Mouse (Mus musculus) MEL (cell line): ENCODE results near the gene Wsb2. TPM values are rescaled to one million over a fixed set of nuclear protein-coding genes. Genes with fewer than 3 reads are reported as not detected.
A peak's percentile ranks its signal among the peaks of the same experiment; 100 is the strongest.

Experiments used
- DNase-seq: peaks from one replicate; pipeline ENCODE4 v3.0.0; 2011; ENCODE audit warnings: low read depth, low spot score
- H3K27ac ChIP-seq: 2 replicates; pipeline ENCODE4 v1.5.1; 2012; ENCODE audit warnings: low read depth, mild to moderate bottlenecking, control low read depth, low read length, moderate library complexity; ENCODE audit not compliant: control insufficient read depth
- H3K27me3 ChIP-seq, 2 experiments: fragments of 150-350 bp in 1 of 2; sonication (generic) in 1 of 2; 2 replicates each; pipeline ENCODE4 v1.6.1; 2012; ENCODE audit warnings: low read length in 2 of 2, mild to moderate bottlenecking in 2 of 2, improper control_type of control experiment in 1 of 2, moderate library complexity in 1 of 2; ENCODE audit not compliant: insufficient read depth in 2 of 2, control insufficient read depth in 1 of 2
- H3K36me3 ChIP-seq, 2 experiments: 2 replicates each; pipeline ENCODE4 v1.6.1; 2012 to 2014; ENCODE audit warnings: low read length in 2 of 2, improper control_type of control experiment in 1 of 2, inconsistent platforms in 1 of 2, mild to moderate bottlenecking in 1 of 2; ENCODE audit not compliant: insufficient read depth in 2 of 2, control insufficient read depth in 1 of 2
- H3K4me1 ChIP-seq, 2 experiments: fragments of 150-350 bp in 1 of 2; sonication (generic) in 1 of 2; 2 replicates each; pipeline ENCODE4 v1.6.1; 2012; ENCODE audit warnings: low read length in 2 of 2, improper control_type of control experiment in 1 of 2, mild to moderate bottlenecking in 1 of 2; ENCODE audit not compliant: insufficient read depth in 2 of 2, control insufficient read depth in 1 of 2
- H3K4me3 ChIP-seq, 2 experiments: fragments of 150-350 bp in 1 of 2; sonication (generic) in 1 of 2; 2 replicates each; pipeline ENCODE4 v1.5.1; 2012; ENCODE audit warnings: low read depth in 2 of 2, low read length in 2 of 2, mild to moderate bottlenecking in 2 of 2, moderate library complexity in 2 of 2, control low read depth in 1 of 2, improper control_type of control experiment in 1 of 2; ENCODE audit not compliant: control insufficient read depth in 1 of 2, insufficient read depth in 1 of 2
- H3K79me2 ChIP-seq: 2 replicates; pipeline ENCODE4 v1.6.1; 2012; ENCODE audit warnings: mild to moderate bottlenecking, low read length, moderate library complexity; ENCODE audit not compliant: control insufficient read depth, poor library complexity, insufficient read depth
- H3K9ac ChIP-seq: 2 replicates; pipeline ENCODE4 v1.6.1; 2012; ENCODE audit warnings: low read depth, mild to moderate bottlenecking, control low read depth, low read length, moderate library complexity; ENCODE audit not compliant: control insufficient read depth, poor library complexity, severe bottlenecking
- H3K9me3 ChIP-seq: fragments of 150-350 bp; sonication (generic); replicated peaks from 2 replicates; pipeline ENCODE4 v1.6.1; 2012; ENCODE audit warnings: mild to moderate bottlenecking, low read length, improper control_type of control experiment, moderate library complexity; ENCODE audit not compliant: insufficient read depth
- BHLHE40 ChIP-seq: IDR thresholded peaks from 2 replicates; pipeline ENCODE4 v1.6.1; 2012; ENCODE audit warnings: low read depth, mild to moderate bottlenecking, inconsistent platforms, low read length, improper control_type of control experiment, borderline replicate concordance
- CHD2 ChIP-seq: IDR thresholded peaks from 2 replicates; pipeline ENCODE4 v1.6.1; 2011; ENCODE audit warnings: low read length, improper control_type of control experiment
- CTCF ChIP-seq, 3 experiments: IDR thresholded peaks in 2 of 3; conservative IDR thresholded peaks in 1 of 3; 2 replicates each; pipeline ENCODE4 v1.5.1; 2011 to 2012; ENCODE audit warnings: low read length in 3 of 3, low read depth in 2 of 3, mild to moderate bottlenecking in 2 of 3, improper control_type of control experiment in 1 of 3, inconsistent platforms in 1 of 3, mixed read lengths in 1 of 3, moderate library complexity in 1 of 3; ENCODE audit not compliant: control insufficient read depth in 1 of 3, insufficient read depth in 1 of 3, poor library complexity in 1 of 3, severe bottlenecking in 1 of 3
- ETS1 ChIP-seq: IDR thresholded peaks from 2 replicates; pipeline ENCODE4 v1.6.1; 2012; ENCODE audit warnings: low read depth, mild to moderate bottlenecking, inconsistent platforms, low read length, improper control_type of control experiment, moderate library complexity
- GATA1 ChIP-seq: IDR thresholded peaks from 2 replicates; pipeline ENCODE4 v1.6.1; 2011; ENCODE audit warnings: low read depth, low read length, improper control_type of control experiment
- MAZ ChIP-seq: IDR thresholded peaks from 2 replicates; pipeline ENCODE4 v1.6.1; 2012; ENCODE audit warnings: low read depth, mild to moderate bottlenecking, inconsistent platforms, low read length, improper control_type of control experiment
- MEF2A ChIP-seq: IDR thresholded peaks from 2 replicates; pipeline ENCODE4 v1.6.1; 2014; ENCODE audit warnings: low read depth, mild to moderate bottlenecking, inconsistent platforms, low read length, improper control_type of control experiment; ENCODE audit not compliant: poor library complexity, insufficient replicate concordance, severe bottlenecking; ENCODE audit errors: extremely low read depth
- MXI1 ChIP-seq: IDR thresholded peaks from 2 replicates; pipeline ENCODE4 v1.6.1; 2011; ENCODE audit warnings: mild to moderate bottlenecking, low read depth, low read length, improper control_type of control experiment
- MYB ChIP-seq: IDR thresholded peaks from 2 replicates; pipeline ENCODE4 v1.6.1; 2011; ENCODE audit warnings: mild to moderate bottlenecking, low read depth, low read length, improper control_type of control experiment
- MYC ChIP-seq: IDR thresholded peaks from 2 replicates; pipeline ENCODE4 v1.6.1; 2011; ENCODE audit warnings: low read depth, mild to moderate bottlenecking, low read length, improper control_type of control experiment, moderate library complexity
- NELFE ChIP-seq: IDR thresholded peaks from 2 replicates; pipeline ENCODE4 v1.6.1; 2011; ENCODE audit warnings: low read depth, low read length, improper control_type of control experiment
- POLR2A ChIP-seq, 2 experiments: IDR thresholded peaks; 2 replicates each; pipeline ENCODE4 v1.6.1; 2011 to 2012; ENCODE audit warnings: low read length in 2 of 2, mild to moderate bottlenecking in 2 of 2, control low read depth in 1 of 2, improper control_type of control experiment in 1 of 2, low read depth in 1 of 2, moderate library complexity in 1 of 2; ENCODE audit not compliant: control insufficient read depth in 1 of 2, insufficient read depth in 1 of 2, poor library complexity in 1 of 2
- POLR2AphosphoS2 ChIP-seq: IDR thresholded peaks from 2 replicates; pipeline ENCODE4 v1.6.1; 2011; ENCODE audit warnings: low read length, improper control_type of control experiment
- POLR2AphosphoS5 ChIP-seq: IDR thresholded peaks from 2 replicates; pipeline ENCODE4 v1.6.1; 2012; ENCODE audit warnings: low read depth, borderline replicate concordance, mild to moderate bottlenecking, inconsistent platforms, low read length, moderate library complexity, mixed read lengths
- RCOR1 ChIP-seq: IDR thresholded peaks from 2 replicates; pipeline ENCODE4 v1.6.1; 2012; ENCODE audit warnings: low read depth, mild to moderate bottlenecking, inconsistent platforms, low read length, improper control_type of control experiment
- SIN3A ChIP-seq: IDR thresholded peaks from 2 replicates; pipeline ENCODE4 v1.6.1; 2012; ENCODE audit warnings: low read length, improper control_type of control experiment, inconsistent platforms
- SMC3 ChIP-seq: IDR thresholded peaks from 2 replicates; pipeline ENCODE4 v1.6.1; 2011; ENCODE audit warnings: low read depth, low read length, improper control_type of control experiment
- TAL1 ChIP-seq: IDR thresholded peaks from 2 replicates; pipeline ENCODE4 v1.6.1; 2012; ENCODE audit warnings: mild to moderate bottlenecking, inconsistent platforms, low read length, moderate library complexity, mixed read lengths
- TCF12 ChIP-seq: IDR thresholded peaks from 2 replicates; pipeline ENCODE4 v1.6.1; 2014; ENCODE audit warnings: low read depth, mild to moderate bottlenecking, inconsistent platforms, low read length, improper control_type of control experiment, moderate library complexity
- USF1 ChIP-seq: IDR thresholded peaks from 2 replicates; pipeline ENCODE4 v1.6.1; 2014; ENCODE audit warnings: low read depth, mild to moderate bottlenecking, inconsistent platforms, low read length, improper control_type of control experiment, moderate library complexity
- ZC3H11A ChIP-seq: IDR thresholded peaks from 2 replicates; pipeline ENCODE4 v1.6.1; 2012; ENCODE audit warnings: low read depth, mild to moderate bottlenecking, inconsistent platforms, low read length, improper control_type of control experiment
- ZKSCAN1 ChIP-seq: IDR thresholded peaks from 2 replicates; pipeline ENCODE4 v1.6.1; 2012; ENCODE audit warnings: low read depth, mild to moderate bottlenecking, inconsistent platforms, low read length, improper control_type of control experiment, moderate library complexity
- ZMIZ1 ChIP-seq: IDR thresholded peaks from 2 replicates; pipeline ENCODE4 v1.6.1; 2012; ENCODE audit warnings: low read depth, mild to moderate bottlenecking, inconsistent platforms, low read length, improper control_type of control experiment, moderate library complexity
- ZNF384 ChIP-seq: IDR thresholded peaks from 2 replicates; pipeline ENCODE4 v1.6.1; 2012; ENCODE audit warnings: low read depth, mild to moderate bottlenecking, inconsistent platforms, low read length, improper control_type of control experiment
- polyA plus RNA-seq, 2 experiments: library from polyadenylated mRNA; stranded (reverse) in 1 of 2; unstranded in 1 of 2; fragments of >175 nt in 1 of 2; fragments of >200 nt in 1 of 2; gene quantifications; 2 replicates each; pipeline versions ENCODE4 v1.2.1 to v1.2.4; 2012; ENCODE audit warnings: low replicate concordance in 2 of 2, low read depth in 1 of 2; ENCODE audit not compliant: insufficient read length in 2 of 2, insufficient read depth in 1 of 2, missing spikeins in 1 of 2
- total RNA-seq: library from RNA; depleted of rRNA; stranded (reverse); fragments of 300-350 nt; gene quantifications from 2 replicates; pipeline ENCODE4 v1.2.3, GENCODE M21; 2012

Wsb2 gene
- total and polyA plus RNA-seq, 3 experiments: 32.9 to 56.9 TPM; not detected in 1

GRCm38 (mm10) chr5:117356365-117357128 lies 557 bp upstream of the Wsb2 start:
- TF ChIP-seq TAL1 (no peak), RCOR1 (no peak), ETS1 (no peak), POLR2A (IDR thresholded peaks at IDR 0.05; ENCODE audit: control insufficient read depth in 1 of 2, insufficient read depth in 1 of 2, low read depth in 1 of 2, low read length in 2 of 2, poor library complexity in 1 of 2) (0 out of 4 replicates have a peak, but pooled peaks of 1 of the 2 experiments have one; percentile 11)
- Histone ChIP-seq H3K79me2 (peaks cover 9% of the 10 kb centered on the region), H3K9me3 (no peaks in the 10 kb centered on the region), H3K4me3 (peak overlapping the region; percentile 51 to 62), H3K9ac (peak overlapping the region; percentile 59), H3K36me3 (peaks cover 0 to 35% of the 10 kb centered on the region in 2 experiments; a peak in 2 of 4 replicates), H3K27me3 (no peaks in the 10 kb centered on the region), H3K4me1 (peaks cover 14 to 35% of the 10 kb centered on the region in 2 experiments), H3K27ac (peak overlapping the region; percentile 37; the same call in 1 of the 2 replicates)
- DNase-seq: peak; percentile 38

- peaks cover 17 to 40% of the 10 kb centered on the region in 2 experiments for H3K4me1 ChIP-seq
- H3K4me3 ChIP-seq: peak overlapping the region; percentile 86 to 95
- TF ChIP-seq CHD2 (no peak), POLR2A (IDR thresholded peaks at IDR 0.05; ENCODE audit: control insufficient read depth in 1 of 2, insufficient read depth in 1 of 2, low read depth in 1 of 2, low read length in 2 of 2, poor library complexity in 1 of 2) (no peak), MAZ (no peak), USF1 (no peak), GATA1 (no peak), ZKSCAN1 (no peak), MEF2A (no peak), POLR2AphosphoS5 (no peak), TAL1 (no peak), ZC3H11A (no peak), ZMIZ1 (no peak), MYC (no peak), POLR2AphosphoS2 (no peak), ETS1 (0 out of 2 replicates have a peak, but pooled peaks have one; percentile 2), MXI1 (peak; percentile 16), TCF12 (no peak), NELFE (no peak), ZNF384 (no peak), BHLHE40 (no peak), SIN3A (peak; percentile 47; the same call in 1 of the 2 replicates), CTCF (IDR thresholded peaks at IDR 0.05 in 2 of 3, conservative IDR thresholded peaks at IDR 0.05 in 1 of 3; ENCODE audit: control insufficient read depth in 1 of 3, insufficient read depth in 1 of 3, low read depth in 2 of 3, low read length in 3 of 3, poor library complexity in 1 of 3, severe bottlenecking in 1 of 3) (no peak), MYB (no peak), SMC3 (no peak)
Measured at GRCm38 (mm10) chr5:117357478-117358247, 559 bp downstream of the Wsb2 start.

More at GRCm38 (mm10) chr5:117357478-117358247, 559 bp downstream of the Wsb2 start:
- peaks cover 0 to 38% of the 10 kb centered on the region in 2 experiments; a peak in 2 of 4 replicates for H3K36me3 ChIP-seq
- H3K27me3 ChIP-seq: no peaks in the 10 kb centered on the region
- H3K27ac ChIP-seq: peak overlapping the region; percentile 72
- DNase-seq: peak; percentile 71
- peak overlapping the region; percentile 95 for H3K9ac ChIP-seq
- H3K9me3 ChIP-seq: no peaks in the 10 kb centered on the region
- peaks cover 9% of the 10 kb centered on the region for H3K79me2 ChIP-seq
